Mouse (Mus musculus): ENCODE data around the gene Gm20388.

Gm20388 gene

DNA sequence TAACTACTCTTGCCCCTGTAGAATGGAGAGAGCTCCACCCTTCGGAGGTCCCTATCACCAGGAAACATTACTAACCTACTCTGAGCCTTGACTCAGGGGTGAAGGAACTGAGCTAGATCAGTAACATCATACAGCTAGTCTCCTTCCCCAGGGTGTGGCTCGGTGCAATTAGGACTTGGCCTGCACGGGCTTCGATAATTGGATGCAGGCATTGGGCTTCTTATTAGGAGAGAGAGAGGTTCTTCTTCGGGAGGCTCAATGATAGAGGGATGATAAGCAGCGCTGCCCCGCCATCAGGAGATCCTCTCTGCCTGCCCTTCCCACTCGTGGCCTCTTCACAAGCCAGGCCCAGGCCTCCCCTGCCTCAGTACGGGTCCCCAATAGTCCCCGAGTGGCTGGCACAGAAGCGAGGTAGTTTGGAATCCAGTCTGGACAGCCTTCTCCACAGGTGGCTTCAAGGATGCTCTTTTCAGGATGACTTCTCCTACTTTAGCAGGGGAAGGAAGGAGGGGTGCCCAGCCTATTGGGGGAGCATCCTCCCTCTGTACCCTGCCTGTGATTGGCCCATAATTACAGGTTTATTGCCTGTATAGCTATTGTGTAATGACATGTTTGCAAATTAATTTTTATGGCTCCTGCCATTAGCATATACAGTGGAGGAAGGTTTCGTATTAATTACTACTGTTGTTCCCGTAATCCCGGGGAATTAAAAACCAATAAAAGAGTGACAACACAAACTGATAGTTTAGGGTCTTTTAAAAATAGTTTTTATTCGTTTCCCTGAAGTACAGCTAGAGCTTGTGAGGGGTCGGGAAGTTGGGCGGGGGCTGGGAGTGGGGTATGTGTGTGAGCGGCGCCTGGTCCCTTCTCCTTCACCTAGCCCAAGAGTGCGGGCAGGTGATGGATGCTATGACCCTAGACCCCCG is 575.2 kb downstream of the Gm20388 start:
- no peak for DNase-seq

- DNase-seq, result peak; percentile 49 to 76
Observed at GRCm38 (mm10) chr8:120486477-120487376, 576.1 kb downstream of the Gm20388 start.

DNA sequence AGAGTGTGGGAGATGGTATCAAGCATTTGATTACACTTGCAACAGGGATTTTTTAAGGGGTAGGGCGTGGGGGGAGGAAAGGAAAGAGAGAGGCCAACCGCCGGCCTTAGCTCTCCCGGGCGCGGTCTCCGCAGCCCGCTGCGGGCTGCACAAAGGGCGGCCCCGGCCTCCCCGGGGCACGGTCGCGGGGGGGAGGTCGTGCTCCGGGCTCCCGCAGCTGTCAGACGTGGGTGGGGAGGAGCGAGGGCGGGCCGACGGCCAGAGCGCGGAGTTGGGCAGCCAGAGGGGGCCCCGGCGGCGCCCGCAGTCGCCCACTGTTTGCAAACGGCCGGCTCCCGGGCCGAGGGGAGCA is 576.7 kb downstream of the Gm20388 start:
- DNase-seq, result peak in 1 of 2 experiments; percentile 76

- peak; percentile 76 to 84 for DNase-seq
Observed at GRCm38 (mm10) chr8:120487729-120488510, 577.3 kb downstream of the Gm20388 start.

DNA sequence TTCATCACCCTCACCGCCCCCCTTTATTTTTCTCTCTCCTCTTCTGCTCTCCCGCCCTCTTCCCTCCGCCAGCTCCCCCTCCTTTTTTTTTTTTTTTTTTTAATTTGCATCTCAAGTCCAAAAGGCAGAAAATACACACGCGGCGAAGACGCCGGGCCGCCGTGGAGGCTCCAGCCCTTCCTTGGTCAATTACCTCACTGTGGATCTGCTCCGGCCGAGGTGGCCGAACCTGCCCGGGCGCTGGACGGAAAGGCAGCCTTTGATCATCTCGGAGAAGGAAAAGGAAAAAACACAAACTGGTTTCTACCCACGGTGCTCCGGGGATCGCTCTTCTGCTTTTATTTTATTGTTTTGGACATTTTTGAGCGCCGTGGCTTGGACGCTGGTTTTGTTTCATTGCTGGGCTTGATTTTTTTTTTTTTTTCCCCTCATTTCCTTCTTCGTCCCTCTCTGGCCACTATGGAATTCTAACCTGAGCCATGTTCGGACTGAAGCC is 578.0 kb downstream of the Gm20388 start:
- peak; percentile 46 to 53 for DNase-seq

- DNase-seq, result peak; percentile 82 to 85
Observed at GRCm38 (mm10) chr8:120489142-120489754, 578.6 kb downstream of the Gm20388 start.

DNA sequence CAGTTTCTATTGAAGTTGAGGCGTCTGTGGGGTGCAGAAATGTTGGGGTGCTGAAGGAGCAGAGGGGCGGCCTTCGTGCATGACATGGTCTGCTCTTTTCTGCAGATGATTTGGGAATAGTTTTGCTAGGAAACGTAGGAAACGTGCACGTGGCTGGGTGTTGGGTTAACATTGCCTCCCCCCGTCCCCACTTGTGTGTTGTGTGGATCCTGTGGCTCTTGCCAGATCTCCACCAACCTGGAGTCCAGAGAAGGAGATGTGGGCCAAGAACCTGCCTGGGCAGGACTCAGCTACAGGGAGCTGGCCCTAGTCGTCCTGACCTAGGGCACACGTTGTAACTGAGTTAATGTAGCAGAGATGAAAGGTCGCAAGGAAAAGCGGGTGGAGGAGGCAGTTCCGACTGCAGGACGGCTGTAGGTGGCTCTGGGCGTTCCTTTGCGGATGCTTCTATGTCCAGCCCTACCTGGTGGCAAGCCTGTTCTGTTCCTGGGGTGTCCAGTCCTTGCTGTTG is 579.2 kb downstream of the Gm20388 start:
- DNase-seq, result no peak

DNA sequence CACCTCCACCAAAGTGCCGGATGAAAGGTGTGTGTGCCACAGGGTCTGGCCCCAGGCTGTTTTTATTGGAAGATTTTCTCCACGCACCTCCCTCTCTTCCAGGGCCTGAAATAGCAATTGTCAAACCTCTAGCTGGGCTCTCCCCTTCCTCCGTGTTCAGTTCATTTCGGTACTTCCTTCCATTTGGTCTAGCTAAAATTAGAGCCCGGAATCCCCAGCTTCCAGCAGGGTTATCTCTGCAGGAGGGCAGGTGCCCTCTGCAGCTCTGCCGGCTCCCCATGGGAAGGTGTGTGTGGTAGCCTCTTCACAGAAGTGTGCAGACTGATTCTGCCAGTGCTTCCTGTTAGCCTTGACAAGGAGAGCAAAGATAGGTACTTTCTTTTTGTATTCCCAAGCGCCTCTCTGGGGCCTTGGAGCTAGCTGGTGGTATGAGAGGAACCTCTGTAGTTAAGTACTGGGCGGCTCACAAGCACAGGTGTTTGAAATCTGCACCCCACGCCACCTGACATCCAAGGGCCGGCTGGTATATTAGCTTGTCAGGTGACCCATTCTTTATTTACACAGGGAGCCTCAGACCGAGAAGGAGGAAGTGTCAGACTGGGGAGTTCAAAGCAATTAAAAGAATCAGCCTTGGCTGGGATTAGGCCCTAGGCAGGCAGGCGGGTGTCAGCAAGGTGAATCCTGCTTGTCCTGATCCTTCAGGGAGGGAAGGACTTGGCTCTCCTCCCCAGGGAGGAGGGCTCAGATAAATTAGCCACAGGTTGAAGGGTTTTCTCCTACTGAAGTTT is 579.9 kb downstream of the Gm20388 start:
- peak in 1 of 2 experiments; percentile 68 for DNase-seq

- no peak for DNase-seq
Observed at GRCm38 (mm10) chr8:120491166-120491793, 580.6 kb downstream of the Gm20388 start.

DNA sequence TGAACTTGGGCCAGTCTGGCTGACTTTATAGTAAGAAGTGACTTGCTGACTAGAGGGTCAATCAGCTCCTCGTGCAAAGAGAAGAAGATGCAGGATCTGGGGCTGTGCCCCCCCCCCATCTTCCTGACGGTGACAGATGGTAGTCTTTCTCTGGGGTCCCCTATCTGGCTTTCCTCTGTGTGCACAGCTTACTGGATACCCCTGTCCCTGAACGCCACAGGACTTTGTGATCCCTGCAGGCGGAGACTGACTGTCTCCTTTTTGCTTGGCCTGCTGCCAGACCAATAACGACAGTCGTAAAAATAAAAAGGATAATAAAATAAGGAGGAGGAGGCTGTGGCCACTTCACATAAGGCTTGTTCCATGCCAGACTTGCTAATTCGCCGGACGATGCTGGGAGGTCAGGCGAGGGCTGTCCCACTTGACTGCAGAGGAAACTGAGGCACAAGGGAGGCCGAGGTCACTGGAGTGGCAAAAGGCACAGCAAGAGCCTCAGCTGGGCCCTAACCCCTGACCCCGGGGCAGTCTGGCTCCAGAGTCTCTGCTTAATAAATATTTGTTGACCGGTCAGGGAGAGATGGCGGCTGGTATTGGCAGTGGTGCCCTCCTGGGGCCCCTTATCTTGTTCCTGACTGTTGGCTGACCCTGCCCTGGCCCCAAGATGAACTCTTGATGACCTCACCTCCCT is 581.7 kb downstream of the Gm20388 start:
- peak in 1 of 2 experiments; percentile 52 for DNase-seq

- no peak for DNase-seq
Observed at GRCm38 (mm10) chr8:120492881-120493220, 582.2 kb downstream of the Gm20388 start.

GRCm38 (mm10) chr8:120493508-120494464 is 583.1 kb downstream of the Gm20388 start:
- DNase-seq, result no peak

DNA sequence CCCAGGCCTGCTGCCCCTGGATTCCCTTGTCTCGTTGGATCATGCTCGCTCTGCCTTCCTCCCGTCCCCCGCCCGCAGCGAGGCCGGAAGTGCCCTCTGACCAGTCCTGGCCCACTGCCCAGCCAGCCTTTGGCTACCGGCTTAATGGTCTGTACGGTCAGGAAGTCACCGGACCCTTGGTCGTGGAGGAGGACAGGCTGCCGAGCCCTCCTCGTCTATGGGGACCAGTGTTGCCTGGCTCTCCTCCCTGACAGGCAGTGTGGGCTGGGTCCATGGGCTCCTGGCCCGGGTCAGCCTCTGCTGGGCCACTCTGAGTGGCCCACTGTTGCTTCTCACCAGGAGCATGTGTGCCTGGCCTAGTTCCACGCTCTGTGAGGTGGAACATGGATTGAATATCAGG is 584.3 kb downstream of the Gm20388 start:
- DNase-seq, result peak; percentile 88 to 93

GRCm38 (mm10) chr8:120495461-120495860 is 584.8 kb downstream of the Gm20388 start:
- no peak for DNase-seq

DNA sequence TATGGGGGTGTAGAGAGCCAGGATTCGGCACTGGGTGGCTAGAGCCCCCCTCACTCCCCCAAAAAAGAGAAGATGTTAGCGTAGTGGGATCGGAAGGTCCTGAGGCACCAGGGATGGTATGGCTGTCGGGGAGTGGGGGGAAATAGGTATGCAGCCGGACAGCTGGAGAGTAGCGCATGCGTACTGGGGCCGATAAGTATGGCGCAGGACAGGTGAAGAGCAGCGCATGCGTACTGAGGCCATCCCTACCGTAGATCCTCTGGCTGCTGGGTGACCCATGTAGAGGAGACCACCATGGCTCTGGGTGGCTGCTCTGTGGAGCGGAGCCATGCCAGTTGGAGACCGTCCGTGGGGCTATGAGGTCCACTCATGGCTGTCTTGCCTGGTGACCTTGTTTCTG is 585.8 kb downstream of the Gm20388 start:
- no peak for DNase-seq

GRCm38 (mm10) chr8:120497503-120497946 is 586.9 kb downstream of the Gm20388 start:
- no peak for DNase-seq

GRCm38 (mm10) chr8:120498349-120498831 is 587.7 kb downstream of the Gm20388 start:
- DNase-seq, result no peak

DNA sequence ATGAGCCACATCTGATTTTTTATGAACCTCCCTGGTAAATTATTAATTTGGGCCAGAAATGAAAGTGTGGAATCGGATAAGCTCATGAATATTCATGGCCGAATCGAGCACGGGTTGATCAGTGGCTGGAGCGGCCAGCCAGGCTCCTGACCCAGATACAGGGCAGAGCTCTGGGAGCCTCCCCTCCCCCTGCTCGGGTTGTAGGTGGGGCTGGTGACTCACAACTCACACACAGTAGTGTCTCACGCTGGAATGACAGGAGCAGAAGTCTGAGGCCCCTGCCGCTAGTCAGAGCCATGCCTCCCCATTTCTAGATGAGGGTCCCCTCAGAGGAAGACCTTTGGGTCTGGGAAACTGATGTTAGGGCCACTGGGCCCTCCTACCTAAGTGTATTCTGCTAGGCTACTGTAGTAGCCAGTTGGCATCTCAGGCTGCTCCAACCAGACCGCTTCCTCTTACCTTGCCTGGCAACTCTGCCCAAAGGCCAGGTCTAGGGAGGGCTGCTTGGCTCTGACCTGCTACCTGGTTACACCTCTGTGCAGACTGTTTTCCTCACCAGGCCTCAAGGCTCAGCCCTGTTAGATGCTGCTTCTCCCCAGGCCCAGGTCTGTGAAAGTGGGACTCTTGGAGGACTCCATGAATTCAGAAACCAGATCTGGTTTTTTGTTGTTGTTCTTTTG is 588.4 kb downstream of the Gm20388 start:
- peak; percentile 65 to 82 for DNase-seq
